9 mouse cellular contexts compared by ENCODE assay signal in genomic region chr5:136312166-136312565, GRCm38 (mm10).
DNase-seq lines count a peak whose midpoint lies in the region; ATAC-seq lines count a peak whose summit lies in the region.
"Had no signal": no experiment of that assay in that cellular context is flagged by ENCODE, and none has a peak within 500 bp of the region (broad histone marks: within the 10 kb centered on the region; RNA-seq: fewer than 3 reads in every experiment).

No protein-coding gene starts in this region.

- ATAC-seq in embryonic facial prominence, embryonic 14.5 days (ENCODE audit: low read depth): no peak

- peak; percentile 33 for DNase-seq in embryonic facial prominence, embryonic 14.5 days (ENCODE audit: low spot score)
- no peak for DNase-seq in embryonic facial prominence, embryonic 10.5 days (ENCODE audit: low spot score)
- peak; percentile 13 for DNase-seq in lung, postnatal 14 days
- DNase-seq in lung, postnatal 36 days: no peak
- DNase-seq in fat pad, adult 2 months (ENCODE audit: extremely low read depth, low read depth, low spot score): peak; percentile 72
- peak; percentile 75 to 87 for DNase-seq in kidney, postnatal 25 days
- DNase-seq in layer of hippocampus, postnatal 14 days (ENCODE audit: low spot score in 2 of 2): no peak
- no peak for DNase-seq in right cerebral cortex, adult 2 months (ENCODE audit: low spot score in 2 of 2)
- DNase-seq: right cerebral cortex, postnatal 14 days had no signal

- H3K9me3 ChIP-seq in embryonic facial prominence, embryonic 14.5 days (ENCODE audit: control insufficient read depth, low read length): no peaks in the 10 kb centered on the region
- H3K9me3 ChIP-seq in embryonic facial prominence, embryonic 10.5 days: no peaks in the 10 kb centered on the region

- H3K4me3 ChIP-seq in embryonic facial prominence, embryonic 14.5 days (ENCODE audit: low read depth, low read length): no peak overlapping the region
- H3K4me3 ChIP-seq in embryonic facial prominence, embryonic 10.5 days: no peak overlapping the region

- WGBS in embryonic facial prominence, embryonic 14.5 days: 67% methylated on average over 4 of the region's 4 CpGs
- 84% methylated on average over 4 of the region's 4 CpGs for WGBS in embryonic facial prominence, embryonic 10.5 days

- no peaks in the 10 kb centered on the region for H3K4me1 ChIP-seq in embryonic facial prominence, embryonic 14.5 days (ENCODE audit: control insufficient read depth, insufficient read depth, low read length)
- H3K4me1 ChIP-seq in embryonic facial prominence, embryonic 10.5 days: no peaks in the 10 kb centered on the region

- no peak overlapping the region for H3K9ac ChIP-seq in embryonic facial prominence, embryonic 14.5 days (ENCODE audit: low read depth, low read length)

- H3K27ac ChIP-seq in embryonic facial prominence, embryonic 14.5 days (replicated peaks; ENCODE audit: low read depth, low read length): no peak overlapping the region
- H3K27ac ChIP-seq in embryonic facial prominence, embryonic 10.5 days (replicated peaks): no peak overlapping the region

- H3K27me3 ChIP-seq in embryonic facial prominence, embryonic 14.5 days (replicated peaks; ENCODE audit: control insufficient read depth, insufficient read depth, low read length): no peaks in the 10 kb centered on the region
- no peaks in the 10 kb centered on the region for H3K27me3 ChIP-seq in embryonic facial prominence, embryonic 10.5 days (replicated peaks; ENCODE audit: low read depth, poor library complexity, severe bottlenecking)

- peaks cover 82% of the 10 kb centered on the region for H3K36me3 ChIP-seq in embryonic facial prominence, embryonic 14.5 days (ENCODE audit: control insufficient read depth, insufficient read depth, low read length)
- H3K36me3 ChIP-seq in embryonic facial prominence, embryonic 10.5 days (replicated peaks): peaks cover 98% of the 10 kb centered on the region

- H3K4me2 ChIP-seq in embryonic facial prominence, embryonic 14.5 days (ENCODE audit: low read depth, low read length): no peak overlapping the region

Comparison
In these comparisons a context has a peak if more than half of its experiments do, and no peak if none do; other contexts are left out.
1. DNase-seq: peak in embryonic facial prominence, embryonic 14.5 days (single experiment), lung, postnatal 14 days (single experiment), fat pad, adult 2 months (single experiment) and kidney, postnatal 25 days (2 of 2); none in embryonic facial prominence, embryonic 10.5 days (single experiment), lung, postnatal 36 days (single experiment), layer of hippocampus, postnatal 14 days (0 of 2) and right cerebral cortex, adult 2 months (0 of 2).